Comparison of ENCODE assay signal across 7 mouse cellular contexts in genomic region chr8:92721266-92721935, GRCm38 (mm10). TPM values are rescaled to one million over a fixed set of nuclear protein-coding genes. Genes with fewer than 3 reads are reported as not detected.
DNase-seq lines count a peak whose midpoint lies in the region; ATAC-seq lines count a peak whose summit lies in the region.

No protein-coding gene starts in this region.

- no peak overlapping the region for H3K27ac ChIP-seq in embryonic facial prominence, embryonic 10.5 days (replicated peaks)
- H3K27ac ChIP-seq in limb, embryonic 10.5 days = no peak overlapping the region
- no peak overlapping the region for H3K27ac ChIP-seq in neural tube, embryonic 11.5 days (ENCODE audit: low read depth, low read length)

- no peak overlapping the region for H3K4me2 ChIP-seq in neural tube, embryonic 11.5 days (ENCODE audit: low read depth)

- H3K4me1 ChIP-seq in embryonic facial prominence, embryonic 10.5 days = peaks cover 25% of the 10 kb centered on the region
- H3K4me1 ChIP-seq in limb, embryonic 10.5 days = peaks cover 23% of the 10 kb centered on the region
- H3K4me1 ChIP-seq in neural tube, embryonic 11.5 days (ENCODE audit: control insufficient read depth, insufficient read depth, low read length) = peaks cover 18% of the 10 kb centered on the region

- 0 out of 2 replicates have a peak, but pooled peaks cover 9% of the 10 kb centered on the region for H3K27me3 ChIP-seq in embryonic facial prominence, embryonic 10.5 days (replicated peaks; ENCODE audit: low read depth, poor library complexity, severe bottlenecking)
- H3K27me3 ChIP-seq in limb, embryonic 10.5 days (ENCODE audit: low read depth, poor library complexity, severe bottlenecking) = peaks cover 14% of the 10 kb centered on the region; the same call in 1 of the 2 replicates
- no peaks in the 10 kb centered on the region for H3K27me3 ChIP-seq in neural tube, embryonic 11.5 days (ENCODE audit: control insufficient read depth, insufficient read depth, low read length)

- peak; percentile 77 for ATAC-seq in neural tube, embryonic 11.5 days (ENCODE audit: insufficient read depth, low FRiP score, low TSS enrichment)
- no peak for ATAC-seq in CD4-positive, CD25-positive, alpha-beta regulatory T cell, adult 4 months

- 44% methylated on average over 12 of the region's 12 CpGs for WGBS in embryonic facial prominence, embryonic 10.5 days
- 48% methylated on average over 12 of the region's 12 CpGs for WGBS in limb, embryonic 10.5 days
- WGBS in neural tube, embryonic 11.5 days = 48% methylated on average over 12 of the region's 12 CpGs

- DNase-seq in brain, adult 2 months (ENCODE audit: low read depth, low spot score) = peak; percentile 89
- DNase-seq in embryonic facial prominence, embryonic 10.5 days (ENCODE audit: low spot score) = peak; percentile 69
- peak; percentile 71 to 76 for DNase-seq in heart, adult 18-20 months
- peak; percentile 21 for DNase-seq in kidney, adult 9 months
- DNase-seq in limb, embryonic 10.5 days (ENCODE audit: low spot score) = peak; percentile 72
- peak; percentile 82 for DNase-seq in neural tube, embryonic 11.5 days (ENCODE audit: low spot score)

- H3K36me3 ChIP-seq in embryonic facial prominence, embryonic 10.5 days (replicated peaks) = no peaks in the 10 kb centered on the region
- no peaks in the 10 kb centered on the region for H3K36me3 ChIP-seq in limb, embryonic 10.5 days
- H3K36me3 ChIP-seq in neural tube, embryonic 11.5 days (ENCODE audit: control insufficient read depth, insufficient read depth, low read length) = no peaks in the 10 kb centered on the region

- H3K9me3 ChIP-seq in embryonic facial prominence, embryonic 10.5 days = no peaks in the 10 kb centered on the region
- no peaks in the 10 kb centered on the region for H3K9me3 ChIP-seq in limb, embryonic 10.5 days (replicated peaks)
- no peaks in the 10 kb centered on the region for H3K9me3 ChIP-seq in neural tube, embryonic 11.5 days (ENCODE audit: control insufficient read depth, low read length)

- no peak overlapping the region for H3K9ac ChIP-seq in neural tube, embryonic 11.5 days (ENCODE audit: low read length)

- no peak overlapping the region for H3K4me3 ChIP-seq in embryonic facial prominence, embryonic 10.5 days
- H3K4me3 ChIP-seq in limb, embryonic 10.5 days = no peak overlapping the region
- H3K4me3 ChIP-seq in neural tube, embryonic 11.5 days (ENCODE audit: low read depth, low read length) = no peak overlapping the region

RNA-seq across cellular contexts. Expression of gene Irx6, which starts 47.3 kb away (rescaled TPM):
- 0.11 and 0.37 TPM in 2 replicates for polyA plus RNA-seq in embryonic facial prominence, embryonic 10.5 days (2016; fragmentation: Nextera tagmentation; extraction: Ambion mirVana)
- not detected for total RNA-seq in heart, adult 18-20 months (2021)
- polyA plus RNA-seq in limb, embryonic 10.5 days (2016; fragmentation: Nextera tagmentation; extraction: Ambion mirVana) = 0.05 and 0.23 TPM in 2 replicates
- polyA plus RNA-seq in neural tube, embryonic 11.5 days (2014; fragmentation: Nextera tagmentation; extraction: Ambion mirVana) = 2.0 and 2.3 TPM in 2 replicates
- polyA plus RNA-seq in CD4-positive, CD25-positive, alpha-beta regulatory T cell, adult 4 months (2017; shearing (Covaris generic)) = not detected

Comparison
In these comparisons a context has a peak if more than half of its experiments do, and no peak if none do; other contexts are left out.
1. DNase-seq: peak in every context shown above with its lines; median percentile 89 in brain, adult 2 months; 82 in neural tube, embryonic 11.5 days; 74 in heart, adult 18-20 months; 72 in limb, embryonic 10.5 days; 69 in embryonic facial prominence, embryonic 10.5 days; 21 in kidney, adult 9 months.